Mouse (Mus musculus) left cerebral cortex, adult 18-20 months (tissue): ENCODE data around the gene Igfbp2. TPM values are rescaled to one million over a fixed set of nuclear protein-coding genes. Genes with fewer than 3 reads are reported as not detected.

Experiments used
- DNase-seq, 2 experiments: peaks; one replicate each; pipeline ENCODE4 v3.0.0; 2021 to 2022; ENCODE audit warnings: low spot score in 2 of 2, mixed read lengths in 1 of 2
- total RNA-seq, 2 experiments: library from RNA; stranded (reverse); gene quantifications; 2 replicates each; pipeline ENCODE4 v1.2.3; 2021

Igfbp2 gene
- total RNA-seq, 2 experiments from 2014 or later: 63.4 to 79.3 TPM

GRCm38 (mm10) chr1:72854337-72855237, 30.3 kb downstream of the Igfbp2 start:
- peak; percentile 46 to 52 for DNase-seq

GRCm38 (mm10) chr1:72855729-72856128, 31.4 kb downstream of the Igfbp2 start:
- DNase-seq: no peak

- no peak for DNase-seq
Observed at GRCm38 (mm10) chr1:72856209-72856909, 32.1 kb downstream of the Igfbp2 start.

GRCm38 (mm10) chr1:72857142-72857541, 32.8 kb downstream of the Igfbp2 start:
- DNase-seq: no peak

- no peak for DNase-seq
Observed at GRCm38 (mm10) chr1:72857631-72858030, 33.3 kb downstream of the Igfbp2 start.

- DNase-seq: no peak
Observed at GRCm38 (mm10) chr1:72858286-72858685, 34.0 kb downstream of the Igfbp2 start.

GRCm38 (mm10) chr1:72858874-72859273, 34.6 kb downstream of the Igfbp2 start:
- no peak for DNase-seq

- DNase-seq: no peak
Observed at GRCm38 (mm10) chr1:72859963-72860362, 35.7 kb downstream of the Igfbp2 start.

- no peak for DNase-seq
Observed at GRCm38 (mm10) chr1:72860502-72860901, 36.2 kb downstream of the Igfbp2 start.

- DNase-seq: no peak
Observed at GRCm38 (mm10) chr1:72861702-72862101, 37.4 kb downstream of the Igfbp2 start.

GRCm38 (mm10) chr1:72862248-72862647, 37.9 kb downstream of the Igfbp2 start:
- DNase-seq: no peak

GRCm38 (mm10) chr1:72863692-72864091, 39.4 kb downstream of the Igfbp2 start:
- no peak for DNase-seq

- no peak for DNase-seq
Observed at GRCm38 (mm10) chr1:72864272-72864671, 40.0 kb downstream of the Igfbp2 start.

GRCm38 (mm10) chr1:72865900-72866299, 41.6 kb downstream of the Igfbp2 start:
- DNase-seq: peak; percentile 84 to 85

GRCm38 (mm10) chr1:72866417-72866816, 42.1 kb downstream of the Igfbp2 start:
- DNase-seq: no peak

- DNase-seq: no peak
Observed at GRCm38 (mm10) chr1:72867346-72867745, 43.0 kb downstream of the Igfbp2 start.

- no peak for DNase-seq
Observed at GRCm38 (mm10) chr1:72868429-72869215, 44.3 kb downstream of the Igfbp2 start.

GRCm38 (mm10) chr1:72869275-72869674, 45.0 kb downstream of the Igfbp2 start:
- no peak for DNase-seq

- peak; percentile 57 to 73 for DNase-seq
Observed at GRCm38 (mm10) chr1:72869681-72870614, 45.6 kb downstream of the Igfbp2 start.

GRCm38 (mm10) chr1:72870615-72871336, 46.5 kb downstream of the Igfbp2 start:
- DNase-seq: peak; percentile 92 to 93
